ENCODE assay signal across 12 mouse cellular contexts in the genomic region with DNA sequence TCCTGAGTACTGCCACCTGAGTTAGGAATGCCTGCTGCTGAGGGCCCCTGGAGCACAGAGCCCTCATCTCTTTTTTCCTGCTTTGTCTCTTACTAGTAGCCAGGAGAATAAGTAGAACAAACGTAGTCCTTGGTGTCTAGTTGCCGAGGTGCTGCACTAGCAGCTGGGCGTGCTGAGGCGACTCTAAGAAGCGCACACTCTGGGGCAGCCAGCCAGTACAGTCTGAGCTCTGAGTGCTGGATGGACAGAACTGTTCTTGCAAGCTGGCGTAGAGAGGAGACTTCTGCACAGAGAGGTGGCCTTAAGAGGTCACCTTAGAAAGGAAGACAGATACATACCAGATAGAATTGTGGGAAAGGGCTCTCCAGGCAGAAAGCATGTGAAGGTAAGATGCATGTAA. TPM values are rescaled to one million over a fixed set of nuclear protein-coding genes. Genes with fewer than 3 reads are reported as not detected.
A peak's percentile ranks its signal among the peaks of the same experiment; 100 is the strongest.
DNase-seq lines count a peak whose midpoint lies in the region; ATAC-seq lines count a peak whose summit lies in the region.
"Had no signal": no experiment of that assay in that cellular context is flagged by ENCODE, and none has a peak within 500 bp of the region (broad histone marks: within the 10 kb centered on the region; RNA-seq: fewer than 3 reads in every experiment).

No protein-coding gene starts in this region.

- no peak overlapping the region for H3K4me3 ChIP-seq in heart, embryonic 12.5 days
- no peak overlapping the region for H3K4me3 ChIP-seq in lung, embryonic 15.5 days
- H3K4me3 ChIP-seq: liver, embryonic 15.5 days; midbrain, embryonic 15.5 days had no signal

- 82% methylated on average over 6 of the region's 6 CpGs for WGBS in heart, embryonic 12.5 days
- 64% methylated on average over 6 of the region's 6 CpGs for WGBS in lung, embryonic 15.5 days

- no peak for ATAC-seq in heart, embryonic 12.5 days (ENCODE audit: insufficient number of reproducible peaks, low FRiP score)
- ATAC-seq in lung, embryonic 15.5 days (ENCODE audit: borderline replicate concordance, extremely low read depth, low FRiP score, low TSS enrichment), result no peak
- ATAC-seq: forebrain, postnatal 0 days; intestine, postnatal 0 days; midbrain, embryonic 15.5 days had no signal

- H3K27ac ChIP-seq in heart, embryonic 12.5 days (ENCODE audit: poor library complexity, severe bottlenecking), result no peak overlapping the region
- peak overlapping the region; percentile 57 for H3K27ac ChIP-seq in lung, embryonic 15.5 days
- H3K27ac ChIP-seq: liver, embryonic 15.5 days; midbrain, embryonic 15.5 days had no signal

- H3K9me3 ChIP-seq in heart, embryonic 12.5 days (replicated peaks), result no peaks in the 10 kb centered on the region
- H3K9me3 ChIP-seq in lung, embryonic 15.5 days, result no peaks in the 10 kb centered on the region
- H3K9me3 ChIP-seq: liver, embryonic 15.5 days; midbrain, embryonic 15.5 days had no signal

- H3K4me2 ChIP-seq in heart, embryonic 12.5 days, result no peak overlapping the region
- H3K4me2 ChIP-seq in lung, embryonic 15.5 days, result no peak overlapping the region
- H3K4me2 ChIP-seq: liver, embryonic 15.5 days; midbrain, embryonic 15.5 days had no signal

- peaks cover 28% of the 10 kb centered on the region for H3K36me3 ChIP-seq in heart, embryonic 12.5 days
- no peaks in the 10 kb centered on the region for H3K36me3 ChIP-seq in lung, embryonic 15.5 days
- H3K36me3 ChIP-seq: liver, embryonic 15.5 days; midbrain, embryonic 15.5 days had no signal

- peak overlapping the region; percentile 21; the same call in 1 of the 2 replicates for H3K9ac ChIP-seq in heart, embryonic 12.5 days
- H3K9ac ChIP-seq in lung, embryonic 15.5 days, result no peak overlapping the region
- H3K9ac ChIP-seq: forebrain, postnatal 0 days; liver, embryonic 15.5 days; midbrain, embryonic 15.5 days had no signal

- no peaks in the 10 kb centered on the region for H3K27me3 ChIP-seq in heart, embryonic 12.5 days (replicated peaks)
- no peaks in the 10 kb centered on the region for H3K27me3 ChIP-seq in lung, embryonic 15.5 days
- H3K27me3 ChIP-seq: midbrain, embryonic 15.5 days had no signal

- DNase-seq in heart, adult 9 months (ENCODE audit: low spot score in 2 of 2), result no peak
- DNase-seq in lung, postnatal 25 days (ENCODE audit: low spot score), result no peak
- DNase-seq in gastrocnemius, adult 8-10 months (ENCODE audit: low spot score in 2 of 2), result peak; percentile 55 to 57
- peak; percentile 82 for DNase-seq in skeletal muscle tissue, adult 2 months (ENCODE audit: low read depth, low spot score)
- DNase-seq in thymus, postnatal 0 days (ENCODE audit: low spot score), result no peak
- DNase-seq in ovary, postnatal 14 days (ENCODE audit: low spot score), result no peak
- DNase-seq: forebrain, postnatal 0 days had no signal

- H3K4me1 ChIP-seq in heart, embryonic 12.5 days (replicated peaks), result peaks cover 78% of the 10 kb centered on the region
- peaks cover 54% of the 10 kb centered on the region for H3K4me1 ChIP-seq in lung, embryonic 15.5 days

RNA-seq across cellular contexts. Expression of a gene that starts 4.4 kb away (rescaled TPM):
- polyA plus RNA-seq in heart, embryonic 12.5 days (2016; fragmentation: Nextera tagmentation; extraction: Ambion mirVana), result 54.6 and 54.7 TPM in 2 replicates
- polyA plus RNA-seq in lung, embryonic 15.5 days (2015; fragmentation: Nextera tagmentation; extraction: Ambion mirVana), result 32.2 and 34.1 TPM in 2 replicates
- 10 to 100 TPM; 21.1 to 32.8 (median 26.5) TPM for total RNA-seq in gastrocnemius, adult 8-10 months (2022)
- polyA plus RNA-seq in thymus, postnatal 0 days (2015; fragmentation: Nextera tagmentation; extraction: Ambion mirVana), result 29.8 and 34.7 TPM in 2 replicates

Comparison
In these comparisons a context has a peak if more than half of its experiments do, and no peak if none do; other contexts are left out.
1. DNase-seq: peak in gastrocnemius, adult 8-10 months (2 of 2) and skeletal muscle tissue, adult 2 months (single experiment); none in heart, adult 9 months (0 of 2), lung, postnatal 25 days (single experiment), thymus, postnatal 0 days (single experiment) and ovary, postnatal 14 days (single experiment).